Mouse (Mus musculus) small intestine, adult 2 months (tissue): ENCODE measurements around the gene Olfr24.

Experiments used
- CTCF ChIP-seq: fragments of 200-500 bp; IDR thresholded peaks from 2 replicates; pipeline ENCODE4 v1.5.1; 2012; ENCODE audit warnings: low read depth, mild to moderate bottlenecking, control low read depth, inconsistent platforms, low read length, moderate library complexity, mixed read lengths; ENCODE audit not compliant: insufficient replicate concordance, insufficient read length; ENCODE audit errors: extremely low read depth
- POLR2A ChIP-seq: fragments of 200-500 bp; IDR thresholded peaks from 2 replicates; pipeline ENCODE4 v1.6.1; 2012; ENCODE audit warnings: low read depth, mild to moderate bottlenecking, control low read depth, inconsistent platforms, low read length, moderate library complexity

- TF ChIP-seq POLR2A, result no peak
- no peak for TF ChIP-seq CTCF
Measured at GRCm38 (mm10) chr9:18779476-18779875, 15.7 kb upstream of the Olfr24 start.
